In genomic region chr13:113614635-113615545, GRCm38 (mm10) we compare ENCODE assay signal across 8 mouse cellular contexts. TPM values are rescaled to one million over a fixed set of nuclear protein-coding genes. Genes with fewer than 3 reads are reported as not detected.
A peak's percentile ranks its signal among the peaks of the same experiment; 100 is the strongest.
DNase-seq lines count a peak whose midpoint lies in the region; ATAC-seq and TF ChIP-seq lines count a peak whose summit lies in the region.

No protein-coding gene starts in this region.

- H3K9me3 ChIP-seq in embryonic facial prominence, embryonic 14.5 days (ENCODE audit: control insufficient read depth, low read length): no peaks in the 10 kb centered on the region
- no peaks in the 10 kb centered on the region for H3K9me3 ChIP-seq in heart, embryonic 12.5 days (replicated peaks)
- H3K9me3 ChIP-seq in kidney, embryonic 15.5 days (replicated peaks): no peaks in the 10 kb centered on the region
- H3K9me3 ChIP-seq in liver, embryonic 13.5 days (replicated peaks): no peaks in the 10 kb centered on the region
- H3K9me3 ChIP-seq in stomach, embryonic 15.5 days: no peaks in the 10 kb centered on the region

- 6% methylated on average over 24 of the region's 24 CpGs for WGBS in embryonic facial prominence, embryonic 14.5 days
- whole genome bisulfite sequencing in heart, embryonic 12.5 days: 9% methylated on average over 24 of the region's 24 CpGs
- 10% methylated on average over 24 of the region's 24 CpGs for WGBS in kidney, embryonic 15.5 days
- 11% methylated on average over 24 of the region's 24 CpGs for WGBS in liver, embryonic 13.5 days (ENCODE audit: insufficient replicate concordance)
- WGBS in stomach, embryonic 15.5 days: 7% methylated on average over 24 of the region's 24 CpGs

- peaks cover 44% of the 10 kb centered on the region for H3K4me1 ChIP-seq in embryonic facial prominence, embryonic 14.5 days (ENCODE audit: control insufficient read depth, insufficient read depth, low read length)
- H3K4me1 ChIP-seq in heart, embryonic 12.5 days (replicated peaks): peaks cover 64% of the 10 kb centered on the region
- peaks cover 78% of the 10 kb centered on the region for H3K4me1 ChIP-seq in kidney, embryonic 15.5 days
- H3K4me1 ChIP-seq in liver, embryonic 13.5 days (replicated peaks): peaks cover 89% of the 10 kb centered on the region
- peaks cover 59% of the 10 kb centered on the region for H3K4me1 ChIP-seq in stomach, embryonic 15.5 days

- H3K79me2 ChIP-seq in C2C12 (ENCODE audit: control insufficient read depth, insufficient read depth): peaks cover 85% of the 10 kb centered on the region

- H3K36me3 ChIP-seq in C2C12 (ENCODE audit: control insufficient read depth, insufficient read depth): peaks cover 27% of the 10 kb centered on the region
- H3K36me3 ChIP-seq in embryonic facial prominence, embryonic 14.5 days (ENCODE audit: control insufficient read depth, insufficient read depth, low read length): peaks cover 10% of the 10 kb centered on the region; the same call in 1 of the 2 replicates
- 0 out of 2 replicates have a peak, but pooled peaks cover 3% of the 10 kb centered on the region for H3K36me3 ChIP-seq in heart, embryonic 12.5 days
- H3K36me3 ChIP-seq in kidney, embryonic 15.5 days: peaks cover 23% of the 10 kb centered on the region
- peaks cover 13% of the 10 kb centered on the region for H3K36me3 ChIP-seq in liver, embryonic 13.5 days
- H3K36me3 ChIP-seq in stomach, embryonic 15.5 days: no peaks in the 10 kb centered on the region

- H3ac ChIP-seq in C2C12 (ENCODE audit: control insufficient read depth, insufficient read length, low read depth): peak overlapping the region; percentile 76

- H3K27me3 ChIP-seq in C2C12 (ENCODE audit: control insufficient read depth, insufficient read depth, insufficient read length): no peaks in the 10 kb centered on the region
- H3K27me3 ChIP-seq in embryonic facial prominence, embryonic 14.5 days (replicated peaks; ENCODE audit: control insufficient read depth, insufficient read depth, low read length): no peaks in the 10 kb centered on the region
- H3K27me3 ChIP-seq in heart, embryonic 12.5 days (replicated peaks): no peaks in the 10 kb centered on the region
- H3K27me3 ChIP-seq in kidney, embryonic 15.5 days: no peaks in the 10 kb centered on the region
- peaks cover 13% of the 10 kb centered on the region for H3K27me3 ChIP-seq in liver, embryonic 13.5 days
- H3K27me3 ChIP-seq in stomach, embryonic 15.5 days (replicated peaks): no peaks in the 10 kb centered on the region

- peak overlapping the region; percentile 94 for H3K4me2 ChIP-seq in embryonic facial prominence, embryonic 14.5 days (ENCODE audit: low read depth, low read length)
- H3K4me2 ChIP-seq in heart, embryonic 12.5 days: peak overlapping the region; percentile 80
- H3K4me2 ChIP-seq in kidney, embryonic 15.5 days: peak overlapping the region; percentile 88
- peak overlapping the region; percentile 86 for H3K4me2 ChIP-seq in liver, embryonic 13.5 days
- peak overlapping the region; percentile 86 for H3K4me2 ChIP-seq in stomach, embryonic 15.5 days

- peak overlapping the region; percentile 71 for H3K4me3 ChIP-seq in C2C12 (ENCODE audit: insufficient read depth, poor library complexity, severe bottlenecking)
- peak overlapping the region; percentile 88 for H3K4me3 ChIP-seq in embryonic facial prominence, embryonic 14.5 days (ENCODE audit: low read depth, low read length)
- peak overlapping the region; percentile 80 for H3K4me3 ChIP-seq in heart, embryonic 12.5 days
- peak overlapping the region; percentile 71 for H3K4me3 ChIP-seq in kidney, embryonic 15.5 days (replicated peaks)
- H3K4me3 ChIP-seq in liver, embryonic 13.5 days (replicated peaks): peak overlapping the region; percentile 74
- peak overlapping the region; percentile 91 for H3K4me3 ChIP-seq in stomach, embryonic 15.5 days (replicated peaks)

- H3K79me3 ChIP-seq in C2C12 (ENCODE audit: low read depth): peaks cover 81% of the 10 kb centered on the region

- DNase-seq in adrenal gland, postnatal 25 days: peak; percentile 73
- peak; percentile 95 for DNase-seq in embryonic facial prominence, embryonic 14.5 days (ENCODE audit: low spot score)
- DNase-seq in liver, embryonic 13.5 days: peak; percentile 73
- DNase-seq in naive thymus-derived CD4-positive, alpha-beta T cell, adult 2 months (ENCODE audit: low read depth): peak; percentile 95

- H3K9ac ChIP-seq in embryonic facial prominence, embryonic 14.5 days (ENCODE audit: low read depth, low read length): peak overlapping the region; percentile 88
- H3K9ac ChIP-seq in heart, embryonic 12.5 days: peak overlapping the region; percentile 91
- peak overlapping the region; percentile 85 for H3K9ac ChIP-seq in kidney, embryonic 15.5 days
- peak overlapping the region; percentile 83 for H3K9ac ChIP-seq in liver, embryonic 13.5 days
- H3K9ac ChIP-seq in stomach, embryonic 15.5 days: peak overlapping the region; percentile 24; the same call in 1 of the 2 replicates

- H3K27ac ChIP-seq in embryonic facial prominence, embryonic 14.5 days (replicated peaks; ENCODE audit: low read depth, low read length): peak overlapping the region; percentile 45
- H3K27ac ChIP-seq in heart, embryonic 12.5 days (ENCODE audit: poor library complexity, severe bottlenecking): peak overlapping the region; percentile 79
- H3K27ac ChIP-seq in kidney, embryonic 15.5 days: peak overlapping the region; percentile 93
- peak overlapping the region; percentile 48 for H3K27ac ChIP-seq in liver, embryonic 13.5 days
- peak overlapping the region; percentile 67 for H3K27ac ChIP-seq in stomach, embryonic 15.5 days

- TF ChIP-seq CTCF in C2C12 (IDR thresholded peaks at IDR 0.05; ENCODE audit: control insufficient read depth, insufficient read depth, insufficient read length): no peak

- peak; percentile 73 for ATAC-seq in embryonic facial prominence, embryonic 14.5 days (ENCODE audit: low read depth)
- ATAC-seq in heart, embryonic 12.5 days (ENCODE audit: insufficient number of reproducible peaks, low FRiP score): peak; percentile 63
- ATAC-seq in kidney, embryonic 15.5 days (replicated peaks; ENCODE audit: low FRiP score): peak; percentile 38
- ATAC-seq in liver, embryonic 13.5 days (ENCODE audit: low read depth): peak; percentile 57
- ATAC-seq in stomach, embryonic 15.5 days (ENCODE audit: insufficient read depth, low FRiP score, low read depth): peak; percentile 59; the same call in 1 of the 2 replicates

TF ChIP-seq in C2C12, 6 proteins besides CTCF, POLR2A, EP300 and RAD21:
- TF ChIP-seq USF1 (IDR thresholded peaks at IDR 0.05; ENCODE audit: low read depth) (peak; percentile 70), CEBPB (IDR thresholded peaks at IDR 0.05; ENCODE audit: low read depth) (no peak), MAX (IDR thresholded peaks at IDR 0.05) (no peak), MYOG (IDR thresholded peaks at IDR 0.05; ENCODE audit: control insufficient read depth, extremely low read depth, insufficient read length) (no peak)

RNA-seq across cellular contexts. Expression of gene Snx18, which starts 3.5 kb away (rescaled TPM):
- polyA plus RNA-seq in C2C12 (2012; fragmentation: generic; extraction: Trizol): 28.6 TPM
- 21.2 and 23.2 TPM in 2 replicates for total RNA-seq in adrenal gland, postnatal 25 days (2021)
- polyA plus RNA-seq in embryonic facial prominence, embryonic 14.5 days (2014; fragmentation: Nextera tagmentation; extraction: Ambion mirVana): 31.5 and 33.8 TPM in 2 replicates
- 29.6 and 31.6 TPM in 2 replicates for polyA plus RNA-seq in heart, embryonic 12.5 days (2016; fragmentation: Nextera tagmentation; extraction: Ambion mirVana)
- 31.3 and 32.0 TPM in 2 replicates for polyA plus RNA-seq in kidney, embryonic 15.5 days (2015; fragmentation: Nextera tagmentation; extraction: Ambion mirVana)
- 4.7 and 5.5 TPM in 2 replicates for polyA plus RNA-seq in liver, embryonic 13.5 days (2015; fragmentation: Nextera tagmentation; extraction: Ambion mirVana)
- 22.9 and 24.5 TPM in 2 replicates for polyA plus RNA-seq in stomach, embryonic 15.5 days (2015; fragmentation: Nextera tagmentation; extraction: Ambion mirVana)

RNA-seq across cellular contexts. Expression of gene Hspb3, which starts 48.6 kb away (rescaled TPM):
- polyA plus RNA-seq in C2C12 (2012; fragmentation: generic; extraction: Trizol): not detected
- not detected in 2 replicates for total RNA-seq in adrenal gland, postnatal 25 days (2021)
- polyA plus RNA-seq in embryonic facial prominence, embryonic 14.5 days (2014; fragmentation: Nextera tagmentation; extraction: Ambion mirVana): 20.2 and 29.3 TPM in 2 replicates
- 55.3 and 59.7 TPM in 2 replicates for polyA plus RNA-seq in heart, embryonic 12.5 days (2016; fragmentation: Nextera tagmentation; extraction: Ambion mirVana)
- 0.90 and 1.7 TPM in 2 replicates for polyA plus RNA-seq in kidney, embryonic 15.5 days (2015; fragmentation: Nextera tagmentation; extraction: Ambion mirVana)
- 0.22 and 0.24 TPM in 2 replicates for polyA plus RNA-seq in liver, embryonic 13.5 days (2015; fragmentation: Nextera tagmentation; extraction: Ambion mirVana)
- polyA plus RNA-seq in stomach, embryonic 15.5 days (2015; fragmentation: Nextera tagmentation; extraction: Ambion mirVana): 0.23 and 0.30 TPM in 2 replicates

Comparison
In these comparisons a context has a peak if more than half of its experiments do, and no peak if none do; other contexts are left out.
1. Peak in every context shown above with its lines: DNase-seq, ATAC-seq, H3K4me3 ChIP-seq and H3K27ac ChIP-seq.
2. H3K9ac ChIP-seq: peak in every context shown above with its lines; median percentile 91 in heart, embryonic 12.5 days; 88 in embryonic facial prominence, embryonic 14.5 days; 85 in kidney, embryonic 15.5 days; 83 in liver, embryonic 13.5 days; 24 in stomach, embryonic 15.5 days.